In genomic region chr9:31386368-31387180, GRCm38 (mm10) we compare ENCODE assay signal across 8 mouse cellular contexts. TPM values are rescaled to one million over a fixed set of nuclear protein-coding genes. Genes with fewer than 3 reads are reported as not detected.
A peak's percentile ranks its signal among the peaks of the same experiment; 100 is the strongest.
DNase-seq lines count a peak whose midpoint lies in the region; ATAC-seq and TF ChIP-seq lines count a peak whose summit lies in the region.

No protein-coding gene starts in this region.

- H3K9ac ChIP-seq in MEL (ENCODE audit: control insufficient read depth, low read depth, low read length, poor library complexity, severe bottlenecking) = peak overlapping the region; percentile 75
- H3K9ac ChIP-seq in intestine, postnatal 0 days (ENCODE audit: low read depth, low read length) = peak overlapping the region; percentile 81
- H3K9ac ChIP-seq in midbrain, embryonic 13.5 days (replicated peaks) = peak overlapping the region; percentile 87

- no peaks in the 10 kb centered on the region for H3K27me3 ChIP-seq in MEL (ENCODE audit: control insufficient read depth in 1 of 2, insufficient read depth in 2 of 2, low read length in 2 of 2)
- H3K27me3 ChIP-seq in intestine, postnatal 0 days (replicated peaks; ENCODE audit: control insufficient read depth, insufficient read depth, low read length) = no peaks in the 10 kb centered on the region
- H3K27me3 ChIP-seq in midbrain, embryonic 13.5 days = no peaks in the 10 kb centered on the region

- TF ChIP-seq RAD21 in MEL (IDR thresholded peaks at IDR 0.05; ENCODE audit: low read depth, low read length) = no peak

- TF ChIP-seq CTCF in layer of hippocampus, adult 2 months (conservative IDR thresholded peaks at IDR 0.05) = no peak
- TF ChIP-seq CTCF in MEL (IDR thresholded peaks at IDR 0.05 in 2 of 3, conservative IDR thresholded peaks at IDR 0.05 in 1 of 3; ENCODE audit: control insufficient read depth in 1 of 3, insufficient read depth in 1 of 3, low read depth in 2 of 3, low read length in 3 of 3, poor library complexity in 1 of 3, severe bottlenecking in 1 of 3) = no peak
- TF ChIP-seq CTCF in embryonic fibroblast, embryonic 13.5 days (IDR thresholded peaks at IDR 0.05; ENCODE audit: borderline replicate concordance, insufficient read depth, low read length) = no peak
- TF ChIP-seq CTCF in intestine, postnatal 0 days (IDR thresholded peaks at IDR 0.05; ENCODE audit: low read depth) = no peak

- H3K9me3 ChIP-seq in MEL (replicated peaks; ENCODE audit: insufficient read depth, low read length) = no peaks in the 10 kb centered on the region
- no peaks in the 10 kb centered on the region for H3K9me3 ChIP-seq in intestine, postnatal 0 days (ENCODE audit: control insufficient read depth)
- no peaks in the 10 kb centered on the region for H3K9me3 ChIP-seq in midbrain, embryonic 13.5 days

- H3K4me2 ChIP-seq in intestine, postnatal 0 days (replicated peaks; ENCODE audit: low read depth) = peak overlapping the region; percentile 81
- peak overlapping the region; percentile 82 for H3K4me2 ChIP-seq in midbrain, embryonic 13.5 days (replicated peaks)

- TF ChIP-seq EP300 in MEL (IDR thresholded peaks at IDR 0.05; ENCODE audit: low read depth in 1 of 2, low read length in 2 of 2) = no peak

- no peak for TF ChIP-seq POLR2A in MEL (IDR thresholded peaks at IDR 0.05; ENCODE audit: control insufficient read depth in 1 of 2, insufficient read depth in 1 of 2, low read depth in 1 of 2, low read length in 2 of 2, poor library complexity in 1 of 2)
- no peak for TF ChIP-seq POLR2A in embryonic fibroblast, embryonic 13.5 days (IDR thresholded peaks at IDR 0.05; ENCODE audit: low read depth, low read length)

- peaks cover 0 to 14% of the 10 kb centered on the region in 2 experiments for H3K4me1 ChIP-seq in MEL (ENCODE audit: control insufficient read depth in 1 of 2, insufficient read depth in 2 of 2, low read length in 2 of 2)
- H3K4me1 ChIP-seq in embryonic fibroblast, embryonic 13.5 days (ENCODE audit: control insufficient read depth, insufficient read depth, low read length) = no peaks in the 10 kb centered on the region
- peaks cover 3% of the 10 kb centered on the region; the same call in 1 of the 2 replicates for H3K4me1 ChIP-seq in intestine, postnatal 0 days (replicated peaks; ENCODE audit: control insufficient read depth, insufficient read depth, low read length)
- H3K4me1 ChIP-seq in midbrain, embryonic 13.5 days (replicated peaks) = peaks cover 26% of the 10 kb centered on the region

- 5% methylated on average over 35 of the region's 44 CpGs for WGBS in intestine, postnatal 0 days
- 13% methylated on average over 39 of the region's 44 CpGs for WGBS in midbrain, embryonic 13.5 days

- peaks cover 19% of the 10 kb centered on the region for H3K79me2 ChIP-seq in MEL (ENCODE audit: control insufficient read depth, insufficient read depth, low read length, poor library complexity)

- peak overlapping the region; percentile 92 for H3K4me3 ChIP-seq in layer of hippocampus, adult 2 months
- H3K4me3 ChIP-seq in MEL (ENCODE audit: control insufficient read depth in 1 of 2, insufficient read depth in 1 of 2, low read depth in 2 of 2, low read length in 2 of 2) = peak overlapping the region; percentile 67 to 99
- peak overlapping the region; percentile 90 for H3K4me3 ChIP-seq in embryonic fibroblast, embryonic 13.5 days (ENCODE audit: insufficient read depth, low read length)
- peak overlapping the region; percentile 96 for H3K4me3 ChIP-seq in intestine, postnatal 0 days (ENCODE audit: low read depth, low read length)
- H3K4me3 ChIP-seq in midbrain, embryonic 13.5 days (replicated peaks) = peak overlapping the region; percentile 85

- peak; percentile 60 for ATAC-seq in intestine, postnatal 0 days
- ATAC-seq in midbrain, embryonic 13.5 days = peak; percentile 89

- H3K36me3 ChIP-seq in MEL (ENCODE audit: control insufficient read depth in 1 of 2, insufficient read depth in 2 of 2, low read length in 2 of 2) = peaks cover 9 to 19% of the 10 kb centered on the region in 2 experiments
- H3K36me3 ChIP-seq in intestine, postnatal 0 days (ENCODE audit: control insufficient read depth, insufficient read depth) = peaks cover 20% of the 10 kb centered on the region
- H3K36me3 ChIP-seq in midbrain, embryonic 13.5 days = peaks cover 24% of the 10 kb centered on the region

- DNase-seq in layer of hippocampus, adult 2 months (ENCODE audit: low spot score in 2 of 2) = peak in 1 of 2 experiments; percentile 31
- DNase-seq in layer of hippocampus, adult 18-20 months (ENCODE audit: low spot score in 2 of 2) = no peak
- peak; percentile 63 for DNase-seq in MEL (ENCODE audit: low read depth, low spot score)
- no peak for DNase-seq in cerebellum, adult 9-11 months
- DNase-seq in retina, postnatal 1 day = no peak

- peak overlapping the region; percentile 86 for H3K27ac ChIP-seq in layer of hippocampus, adult 2 months
- H3K27ac ChIP-seq in MEL (ENCODE audit: control insufficient read depth, low read depth, low read length) = 0 out of 2 replicates have a peak overlapping the region, but pooled peaks have one; percentile 1
- H3K27ac ChIP-seq in embryonic fibroblast, embryonic 13.5 days (ENCODE audit: insufficient read depth, low read length) = no peak overlapping the region
- peak overlapping the region; percentile 36 for H3K27ac ChIP-seq in intestine, postnatal 0 days (ENCODE audit: low read depth, low read length)
- H3K27ac ChIP-seq in midbrain, embryonic 13.5 days = peak overlapping the region; percentile 58; the same call in 1 of the 2 replicates

TF ChIP-seq in MEL, 35 proteins besides CTCF, POLR2A, EP300 and RAD21:
- no peak for TF ChIP-seq HCFC1 (IDR thresholded peaks at IDR 0.05; ENCODE audit: low read depth, low read length)
- TF ChIP-seq ELF1 (IDR thresholded peaks at IDR 0.05; ENCODE audit: low read depth, low read length) = peak; percentile 34; the same call in 1 of the 2 replicates
- TF ChIP-seq MAX (IDR thresholded peaks at IDR 0.05; ENCODE audit: low read length) = 0 out of 2 replicates have a peak, but pooled peaks have one; percentile 22

RNA-seq across cellular contexts. Expression of gene Nfrkb, which starts 0.6 kb away (rescaled TPM):
- 10 to 100 TPM; 33.1 to 33.6 TPM for total RNA-seq in layer of hippocampus, adult 2 months (2021)
- total RNA-seq in layer of hippocampus, adult 18-20 months (2021) = 10 to 100 TPM; 27.9 to 28.6 TPM
- total RNA-seq in MEL (2012; rRNA removed) = 20.3 and 21.3 TPM in 2 replicates
- polyA plus RNA-seq in MEL (2012; ENCODE audit: insufficient read depth in 1 of 2, insufficient read length in 2 of 2, low read depth in 1 of 2, low replicate concordance in 2 of 2, missing spikeins in 1 of 2) = 10 to 100 TPM; 33.8 to 54.1 TPM
- 14.0 and 16.1 TPM in 2 replicates for polyA plus RNA-seq in embryonic fibroblast, embryonic 13.5 days (2011; ENCODE audit: insufficient read length, low read depth, missing spikeins)
- polyA plus RNA-seq in intestine, postnatal 0 days (2015; fragmentation: Nextera tagmentation; extraction: Ambion mirVana) = 8.5 and 8.9 TPM in 2 replicates
- 30.2 and 32.1 TPM in 2 replicates for polyA plus RNA-seq in midbrain, embryonic 13.5 days (2015; fragmentation: Nextera tagmentation; extraction: Ambion mirVana)
